11 mouse cellular contexts compared by ENCODE assay signal in the genomic region with DNA sequence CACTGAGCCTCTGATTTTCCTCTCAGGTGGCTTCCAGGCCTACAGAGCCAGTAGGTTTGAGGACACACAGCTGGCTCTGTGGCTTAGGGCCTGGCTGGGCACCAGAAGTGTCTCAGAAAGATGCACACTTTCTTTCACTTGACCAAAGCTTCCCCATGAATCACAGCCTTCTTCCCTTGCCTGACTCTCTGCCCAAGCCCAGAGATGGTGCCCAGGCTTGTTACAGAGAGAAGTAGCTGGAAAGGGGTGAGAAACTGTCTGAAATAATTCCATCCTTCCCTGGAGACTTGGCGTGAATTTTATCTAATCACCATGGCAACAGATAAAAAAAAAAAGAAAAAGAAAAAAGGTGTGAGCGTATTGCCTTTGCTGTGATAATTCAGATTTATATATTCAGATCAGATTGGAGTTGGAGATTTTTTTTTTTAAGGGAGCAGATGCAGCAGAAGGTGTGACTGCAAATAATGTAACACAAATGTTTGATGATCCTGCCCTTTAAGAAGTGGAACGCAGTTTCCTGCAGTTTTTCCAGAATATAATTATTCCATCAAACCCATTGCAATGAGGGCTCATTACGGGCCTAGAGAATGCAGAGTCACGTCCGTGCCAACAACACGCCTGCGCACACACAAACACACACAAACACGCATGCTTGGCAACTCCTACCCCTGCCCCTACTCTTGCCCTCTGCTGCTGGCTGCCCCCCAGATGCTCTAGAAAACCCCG. TPM values are rescaled to one million over a fixed set of nuclear protein-coding genes. Genes with fewer than 3 reads are reported as not detected.
DNase-seq lines count a peak whose midpoint lies in the region; ATAC-seq and TF ChIP-seq lines count a peak whose summit lies in the region.
"Had no signal": no experiment of that assay in that cellular context is flagged by ENCODE, and none has a peak within 500 bp of the region (broad histone marks: within the 10 kb centered on the region; RNA-seq: fewer than 3 reads in every experiment).

No protein-coding gene starts in this region.

- 88% methylated on average over 10 of the region's 10 CpGs for WGBS in forebrain, embryonic 10.5 days
- 41% methylated on average over 10 of the region's 10 CpGs for WGBS in forebrain, embryonic 15.5 days
- WGBS in midbrain, postnatal 0 days = 44% methylated on average over 10 of the region's 10 CpGs

- H3K9me3 ChIP-seq in forebrain, embryonic 10.5 days = no peaks in the 10 kb centered on the region
- no peaks in the 10 kb centered on the region for H3K9me3 ChIP-seq in forebrain, embryonic 15.5 days
- no peaks in the 10 kb centered on the region for H3K9me3 ChIP-seq in midbrain, postnatal 0 days (ENCODE audit: low read length)

- ATAC-seq in forebrain, embryonic 15.5 days (replicated peaks) = peak; percentile 62
- no peak for ATAC-seq in midbrain, postnatal 0 days (ENCODE audit: low FRiP score)

- no peak overlapping the region for H3K4me3 ChIP-seq in forebrain, embryonic 10.5 days
- no peak overlapping the region for H3K4me3 ChIP-seq in forebrain, embryonic 15.5 days
- H3K4me3 ChIP-seq in layer of hippocampus, adult 2 months = no peak overlapping the region
- no peak overlapping the region for H3K4me3 ChIP-seq in midbrain, postnatal 0 days (ENCODE audit: low read depth, low read length)

- no peaks in the 10 kb centered on the region for H3K27me3 ChIP-seq in forebrain, embryonic 10.5 days (ENCODE audit: poor library complexity, severe bottlenecking)
- H3K27me3 ChIP-seq in forebrain, embryonic 15.5 days = no peaks in the 10 kb centered on the region
- H3K27me3 ChIP-seq in midbrain, postnatal 0 days (ENCODE audit: insufficient read depth, low read length) = no peaks in the 10 kb centered on the region

- H3K4me2 ChIP-seq in forebrain, embryonic 15.5 days (replicated peaks) = peak overlapping the region; percentile 17
- H3K4me2 ChIP-seq in midbrain, postnatal 0 days (ENCODE audit: low read depth, low read length, poor library complexity, severe bottlenecking) = no peak overlapping the region

- no peak for DNase-seq in forebrain, embryonic 10.5 days (ENCODE audit: extremely low spot score, low spot score)
- DNase-seq in layer of hippocampus, adult 2 months (ENCODE audit: low spot score in 2 of 2) = peak; percentile 26 to 65
- peak; percentile 53 for DNase-seq in midbrain, postnatal 0 days (ENCODE audit: low spot score)
- no peak for DNase-seq in ovary, adult 18-20 months (ENCODE audit: low spot score)
- no peak for DNase-seq in natural killer cell, adult 2 months (ENCODE audit: low spot score in 2 of 2)
- DNase-seq in thymus, postnatal 4 days = no peak
- DNase-seq: adrenal gland, postnatal 25 days; lung, adult 2 months had no signal

- peak overlapping the region; percentile 54; the same call in 1 of the 2 replicates for H3K27ac ChIP-seq in forebrain, embryonic 10.5 days
- peak overlapping the region; percentile 92 for H3K27ac ChIP-seq in forebrain, embryonic 15.5 days (replicated peaks)
- peak overlapping the region; percentile 83 for H3K27ac ChIP-seq in layer of hippocampus, adult 2 months
- peak overlapping the region; percentile 76 for H3K27ac ChIP-seq in midbrain, postnatal 0 days (ENCODE audit: low read depth, low read length)

- H3K9ac ChIP-seq in forebrain, embryonic 15.5 days (replicated peaks) = no peak overlapping the region
- no peak overlapping the region for H3K9ac ChIP-seq in midbrain, postnatal 0 days (replicated peaks; ENCODE audit: low read length, poor library complexity, severe bottlenecking)

- H3K36me3 ChIP-seq in forebrain, embryonic 10.5 days (replicated peaks) = no peaks in the 10 kb centered on the region
- no peaks in the 10 kb centered on the region for H3K36me3 ChIP-seq in forebrain, embryonic 15.5 days
- no peaks in the 10 kb centered on the region for H3K36me3 ChIP-seq in midbrain, postnatal 0 days (ENCODE audit: insufficient read depth, low read length)

- H3K4me1 ChIP-seq in forebrain, embryonic 10.5 days = peaks cover 20% of the 10 kb centered on the region
- H3K4me1 ChIP-seq in forebrain, embryonic 15.5 days = peaks cover 50% of the 10 kb centered on the region
- H3K4me1 ChIP-seq in midbrain, postnatal 0 days (ENCODE audit: insufficient read depth, low read length) = peaks cover 21% of the 10 kb centered on the region

- no peak for TF ChIP-seq CTCF in layer of hippocampus, adult 2 months (conservative IDR thresholded peaks at IDR 0.05)
- TF ChIP-seq CTCF in midbrain, postnatal 0 days (IDR thresholded peaks at IDR 0.05) = no peak

RNA-seq across cellular contexts. Expression of gene Dscaml1, which starts 44.5 kb away (rescaled TPM):
- 0.28 and 0.79 TPM in 2 replicates for polyA plus RNA-seq in forebrain, embryonic 10.5 days (2016; fragmentation: Nextera tagmentation; extraction: Ambion mirVana)
- polyA plus RNA-seq in forebrain, embryonic 15.5 days (2015; fragmentation: Nextera tagmentation; extraction: Ambion mirVana) = 22.3 and 23.5 TPM in 2 replicates
- total RNA-seq in layer of hippocampus, adult 2 months (2021) = 100 to 1,000 TPM in 1 of 2 experiments, 10 to 100 TPM in 1; 95.8 to 102 TPM
- 39.1 and 42.1 TPM in 2 replicates for total RNA-seq in midbrain, postnatal 0 days (2014; rRNA removed)
- polyA plus RNA-seq in midbrain, postnatal 0 days (2015; fragmentation: Nextera tagmentation; extraction: Ambion mirVana) = 14.4 and 14.6 TPM in 2 replicates
- total RNA-seq: granulocyte monocyte progenitor cell, adult 5-6 weeks; MEL had no signal

Comparison
In these comparisons a context has a peak if more than half of its experiments do, and no peak if none do; other contexts are left out.
1. DNase-seq: peak in layer of hippocampus, adult 2 months (2 of 2) and midbrain, postnatal 0 days (single experiment); none in forebrain, embryonic 10.5 days (single experiment), ovary, adult 18-20 months (single experiment), natural killer cell, adult 2 months (0 of 2) and thymus, postnatal 4 days (single experiment).
2. Peak in every context shown above with its lines, with median percentiles within 50 percentile points of each other: H3K27ac ChIP-seq.